Mouse (Mus musculus): Measurements from ENCODE around the gene Pcsk2. TPM values are rescaled to one million over a fixed set of nuclear protein-coding genes. Genes with fewer than 3 reads are reported as not detected.

Pcsk2 gene
- not detected for total RNA-seq (2023)

DNA sequence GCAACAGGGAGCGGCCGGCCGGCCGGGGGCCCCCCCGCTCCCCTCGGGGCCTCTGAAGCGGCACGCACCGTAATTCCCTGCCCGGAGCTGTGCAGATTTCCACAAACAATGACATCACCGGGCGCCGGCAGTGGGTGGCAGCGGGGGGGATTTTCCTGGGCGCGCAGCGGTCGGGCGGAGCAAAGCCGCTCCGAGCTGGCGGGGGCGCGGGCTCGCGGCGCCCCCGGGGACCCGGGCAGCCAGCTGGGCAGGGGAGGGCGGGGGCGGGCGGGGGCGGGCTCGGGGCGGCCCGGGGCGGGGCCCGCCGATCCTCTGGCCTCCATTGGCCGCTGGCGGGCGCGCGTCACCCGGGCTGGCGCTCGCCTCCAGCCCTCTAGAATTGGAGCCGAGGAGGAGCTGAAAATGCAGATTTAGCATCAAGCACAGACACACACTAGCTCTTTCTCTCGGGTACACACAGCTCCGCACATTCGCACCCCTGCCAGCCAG lies at the start of gene Pcsk2:
Pcsk2 (plus strand) TSS at position 399 of the 489 bp plus-strand sequence.

DNA sequence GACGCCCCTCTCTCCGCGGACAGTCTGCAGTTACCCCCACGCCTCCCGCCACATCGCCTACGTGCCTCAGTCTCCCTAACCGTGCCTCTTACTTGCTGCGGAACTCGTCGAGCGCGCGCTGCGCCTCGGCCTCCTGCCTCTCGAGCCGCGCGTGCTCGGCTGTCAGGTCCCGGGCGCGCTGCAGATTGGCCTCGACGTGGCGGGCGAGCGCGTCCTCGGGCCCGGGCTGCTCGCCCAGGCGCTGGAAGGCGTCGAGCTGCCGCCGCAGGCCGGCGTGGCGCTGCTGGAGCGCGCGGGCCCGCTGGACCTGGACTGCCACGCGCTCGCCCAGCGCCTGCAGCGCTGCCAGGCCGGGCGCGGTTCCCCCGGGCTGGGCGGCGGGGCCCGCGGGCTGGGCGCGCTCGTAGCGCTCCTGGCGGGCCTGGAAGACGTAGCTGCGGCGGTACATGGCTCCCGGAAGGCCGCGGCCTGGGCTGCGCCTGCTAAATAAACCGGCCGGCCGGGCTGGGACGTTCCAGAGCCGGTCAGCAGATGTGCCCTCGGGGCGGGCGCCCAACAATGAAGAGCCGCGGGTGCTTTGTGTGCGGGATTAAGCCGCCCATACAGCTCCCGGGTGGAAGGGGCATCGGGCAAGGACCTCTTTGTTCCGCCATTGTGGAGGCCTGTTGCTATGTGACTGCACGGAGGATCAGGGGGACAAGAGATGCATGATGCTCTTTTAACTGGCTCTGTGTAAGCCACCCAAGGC lies 316.7 kb downstream of the Pcsk2 start, which contains the start of gene Bfsp1:
Bfsp1 (minus strand) TSS at position 690 of the 748 bp plus-strand sequence.

